Mouse (Mus musculus) Patski (cell line): Measurements from ENCODE around the gene Gm11937. TPM values are rescaled to one million over a fixed set of nuclear protein-coding genes. Genes with fewer than 3 reads are reported as not detected.
A peak's percentile ranks its signal among the peaks of the same experiment; 100 is the strongest.
"Not testable (repeated sequence)": the region's sequence is repeated elsewhere in the genome, so short reads cannot be mapped to it uniquely, and the experiment has no call there.

Source experiments
- ATAC-seq: fragments of 100-300 bp; one replicate; pipeline ENCODE4 v1.8.0; 2021
- CTCF ChIA-PET: fragments of 350-600 bp; sonication (Branson Sonifier 250); formaldehyde crosslinking; loops from one replicate; lab custom pipeline; 2022; ENCODE audit warnings: inconsistent platforms; lab: Charles Lee
- POLR2A ChIA-PET: fragments of 350-600 bp; sonication (Branson Sonifier 250); formaldehyde crosslinking; loops from one replicate; lab custom pipeline; 2022; ENCODE audit warnings: antibody characterized with exemption, inconsistent platforms; lab: Charles Lee
- DNase-seq: peaks from one replicate; pipeline ENCODE4 v3.0.0-alpha.2; 2011; ENCODE audit warnings: low read depth, low spot score
- H3K27me3 ChIP-seq: fragments of 371-371 bp; one replicate; pipeline ENCODE4 v1.5.1; 2021
- CTCF ChIP-seq: fragments of 100-300 bp; IDR thresholded peaks from one replicate; pipeline ENCODE4 v1.5.1; 2021
- in situ Hi-C: fragments of 300-500 bp; cut with MboI; formaldehyde crosslinking; loops from 3 replicates; pipeline ENCODE4 v1.11.1; 2018; ENCODE audit warnings: low pct_unique_long_range_greater_than_20kb, mixed read lengths
- polyA plus RNA-seq: library from polyadenylated mRNA; unstranded; gene quantifications from one replicate; pipeline ENCODE4 v1.2.3, GENCODE M21; 2021

Gm11937 gene
- polyA plus RNA-seq = not detected

GRCm38 (mm10) chr11:99610089-99610488 is at the start of gene Gm11937:
TSS of gene Gm11937 (minus strand) at chr11:99610189.
- ATAC-seq, H3K27me3 ChIP-seq, POLR2A ChIA-PET, CTCF ChIA-PET, in situ Hi-C loops, DNase-seq: not testable (repeated sequence)

- CTCF ChIA-PET = no interaction called here
- POLR2A ChIA-PET = no interaction called here
- H3K27me3 ChIP-seq = no peaks in the 10 kb centered on the region
- in situ Hi-C loops = loop anchor here (25.0 kb wide), 1 partner anchor 797 kb away; the partner anchor contains the start of gene Wipf2
- ATAC-seq (peak; percentile 98), DNase-seq (peak; percentile 67)
- no peak for TF ChIP-seq CTCF
These were observed 49.3 kb upstream of the Gm11937 start for GRCm38 (mm10) chr11:99659256-99659655.

- ATAC-seq, POLR2A ChIA-PET, DNase-seq, H3K27me3 ChIP-seq: not testable (repeated sequence)
- in situ Hi-C loops = loop anchor here (25.0 kb wide), 1 partner anchor 796 kb away; the partner anchor contains the start of gene Wipf2
- CTCF ChIA-PET = interaction anchor here (1.1 kb wide), 1 partner anchor 14 kb away, joined by 3 read pairs; no protein-coding TSS in a partner anchor
These were observed 48.5 kb upstream of the Gm11937 start, which contains the start of gene Gm11563 for GRCm38 (mm10) chr11:99658467-99659010. TSS of gene Gm11563 (minus strand) at chr11:99658960.

GRCm38 (mm10) chr11:99657051-99657450 is 47.1 kb upstream of the Gm11937 start:
- H3K27me3 ChIP-seq = no peaks in the 10 kb centered on the region
- in situ Hi-C loops = loop anchor here (25.0 kb wide), 1 partner anchor 795 kb away; the partner anchor contains the start of gene Wipf2
- DNase-seq (no peak), ATAC-seq (no peak)
- ChIA-PET POLR2A (no interaction called here), CTCF (no interaction called here)
- TF ChIP-seq CTCF = no peak

GRCm38 (mm10) chr11:99650136-99650535 is 40.1 kb upstream of the Gm11937 start, which contains the start of gene Gm11555:
TSS of gene Gm11555 (minus strand) at chr11:99650236.
- H3K27me3 ChIP-seq = no peaks in the 10 kb centered on the region
- no peak for TF ChIP-seq CTCF
- no peak for DNase-seq
- in situ Hi-C loops = loop anchor here (25.0 kb wide), 1 partner anchor 788 kb away; the partner anchor contains the start of gene Wipf2
- ATAC-seq = no peak
- ChIA-PET CTCF (no interaction called here), POLR2A (no interaction called here)

GRCm38 (mm10) chr11:99646444-99646843 is 36.5 kb upstream of the Gm11937 start:
- ChIA-PET POLR2A (no interaction called here), CTCF (no interaction called here)
- no peaks in the 10 kb centered on the region for H3K27me3 ChIP-seq
- DNase-seq (no peak), ATAC-seq (no peak)
- in situ Hi-C loops = no loop called here
- TF ChIP-seq CTCF = no peak

- ChIA-PET CTCF (interaction anchor here (1.1 kb wide), 1 partner anchor 14 kb away, joined by 3 read pairs; no protein-coding TSS in a partner anchor), POLR2A (no interaction called here)
- H3K27me3 ChIP-seq = no peaks in the 10 kb centered on the region
- TF ChIP-seq CTCF = no peak
- DNase-seq (no peak), ATAC-seq (no peak)
- in situ Hi-C loops = no loop called here
These were observed 34.4 kb upstream of the Gm11937 start for GRCm38 (mm10) chr11:99644351-99644750.

- POLR2A ChIA-PET = not testable (repeated sequence)
These were observed 33.7 kb upstream of the Gm11937 start, which contains the start of gene Krtap4-7 for GRCm38 (mm10) chr11:99643635-99644139. TSS of gene Krtap4-7 (minus strand) at chr11:99644089.

GRCm38 (mm10) chr11:99640926-99641325 is 30.9 kb upstream of the Gm11937 start:
- ChIA-PET POLR2A (no interaction called here), CTCF (no interaction called here)
- in situ Hi-C loops = no loop called here

More at GRCm38 (mm10) chr11:99643635-99644139, 33.7 kb upstream of the Gm11937 start, which contains the start of gene Krtap4-7:
- H3K27me3 ChIP-seq, ATAC-seq, DNase-seq, in situ Hi-C loops: not testable (repeated sequence)
- CTCF ChIA-PET = interaction anchor here (1.1 kb wide), 1 partner anchor 14 kb away, joined by 3 read pairs; no protein-coding TSS in a partner anchor

GRCm38 (mm10) chr11:99637086-99637485 is 27.1 kb upstream of the Gm11937 start:
- CTCF ChIA-PET = interaction anchor here (0.9 kb wide), 1 partner anchor 15 kb away, joined by 3 read pairs; no protein-coding TSS in a partner anchor
- no peak for DNase-seq
- TF ChIP-seq CTCF = no peak
- H3K27me3 ChIP-seq = no peaks in the 10 kb centered on the region
- ATAC-seq = no peak
- in situ Hi-C loops = no loop called here
- POLR2A ChIA-PET = no interaction called here

More at GRCm38 (mm10) chr11:99640926-99641325, 30.9 kb upstream of the Gm11937 start:
- DNase-seq (no peak), ATAC-seq (no peak)
- H3K27me3 ChIP-seq = no peaks in the 10 kb centered on the region
- no peak for TF ChIP-seq CTCF

GRCm38 (mm10) chr11:99634653-99635134 is 24.7 kb upstream of the Gm11937 start, which contains the start of gene Krtap4-2:
TSS of gene Krtap4-2 (minus strand) at chr11:99635084.
- ATAC-seq (no peak), DNase-seq (no peak)
- TF ChIP-seq CTCF = no peak
- ChIA-PET POLR2A (no interaction called here), CTCF (no interaction called here)
- H3K27me3 ChIP-seq = no peaks in the 10 kb centered on the region
- in situ Hi-C loops = no loop called here
